Mouse (Mus musculus): ENCODE data around the gene 4921504E06Rik. TPM values are rescaled to one million over a fixed set of nuclear protein-coding genes. Genes with fewer than 3 reads are reported as not detected.
A peak's percentile ranks its signal among the peaks of the same experiment; 100 is the strongest.

Gene 4921504E06Rik
- total and polyA plus RNA-seq, 3 experiments: not detected

GRCm38 (mm10) chr2:19429031-19429430 lies 124.7 kb downstream of the 4921504E06Rik start:
- Histone ChIP-seq H3K27me3 (ENCODE audit: control insufficient read depth in 1 of 2, insufficient read depth in 2 of 2, low read length in 2 of 2) (no peaks in the 10 kb centered on the region; a peak in 1 of 4 replicates), H3K9ac (ENCODE audit: control insufficient read depth, low read depth, low read length, poor library complexity, severe bottlenecking) (no peak overlapping the region), H3K27ac (ENCODE audit: control insufficient read depth, low read depth, low read length) (no peak overlapping the region), H3K9me3 (replicated peaks; ENCODE audit: insufficient read depth, low read length) (no peaks in the 10 kb centered on the region), H3K79me2 (ENCODE audit: control insufficient read depth, insufficient read depth, low read length, poor library complexity) (no peaks in the 10 kb centered on the region), H3K36me3 (ENCODE audit: control insufficient read depth in 1 of 2, insufficient read depth in 2 of 2, low read length in 2 of 2) (no peaks in the 10 kb centered on the region), H3K4me1 (ENCODE audit: control insufficient read depth in 1 of 2, insufficient read depth in 2 of 2, low read length in 2 of 2) (no peaks in the 10 kb centered on the region), H3K4me3 (ENCODE audit: control insufficient read depth in 1 of 2, insufficient read depth in 1 of 2, low read depth in 2 of 2, low read length in 2 of 2) (no peak overlapping the region)
- TF ChIP-seq TBP (IDR thresholded peaks at IDR 0.05; ENCODE audit: low read depth, low read length) (no peak), ZKSCAN1 (IDR thresholded peaks at IDR 0.05; ENCODE audit: low read depth, low read length) (no peak), EP300 (IDR thresholded peaks at IDR 0.05; ENCODE audit: low read depth in 1 of 2, low read length in 2 of 2) (no peak), MAZ (IDR thresholded peaks at IDR 0.05; ENCODE audit: low read depth, low read length) (no peak), RCOR1 (IDR thresholded peaks at IDR 0.05; ENCODE audit: low read depth, low read length) (no peak), RAD21 (IDR thresholded peaks at IDR 0.05; ENCODE audit: low read depth, low read length) (no peak), USF2 (IDR thresholded peaks at IDR 0.05; ENCODE audit: borderline replicate concordance in 1 of 2, insufficient read depth in 1 of 2, low read depth in 1 of 2, low read length in 2 of 2) (no peak), CTCF (IDR thresholded peaks at IDR 0.05 in 2 of 3, conservative IDR thresholded peaks at IDR 0.05 in 1 of 3; ENCODE audit: control insufficient read depth in 1 of 3, insufficient read depth in 1 of 3, low read depth in 2 of 3, low read length in 3 of 3, poor library complexity in 1 of 3, severe bottlenecking in 1 of 3) (no peak)
- peak; percentile 65 for DNase-seq (ENCODE audit: low read depth, low spot score)

- Histone ChIP-seq H3K27ac (ENCODE audit: control insufficient read depth, low read depth, low read length) (no peak overlapping the region), H3K4me3 (ENCODE audit: control insufficient read depth in 1 of 2, insufficient read depth in 1 of 2, low read depth in 2 of 2, low read length in 2 of 2) (no peak overlapping the region), H3K79me2 (ENCODE audit: control insufficient read depth, insufficient read depth, low read length, poor library complexity) (no peaks in the 10 kb centered on the region), H3K9ac (ENCODE audit: control insufficient read depth, low read depth, low read length, poor library complexity, severe bottlenecking) (no peak overlapping the region), H3K36me3 (ENCODE audit: control insufficient read depth in 1 of 2, insufficient read depth in 2 of 2, low read length in 2 of 2) (no peaks in the 10 kb centered on the region), H3K4me1 (ENCODE audit: control insufficient read depth in 1 of 2, insufficient read depth in 2 of 2, low read length in 2 of 2) (no peaks in the 10 kb centered on the region), H3K9me3 (replicated peaks; ENCODE audit: insufficient read depth, low read length) (no peaks in the 10 kb centered on the region), H3K27me3 (ENCODE audit: control insufficient read depth in 1 of 2, insufficient read depth in 2 of 2, low read length in 2 of 2) (no peaks in the 10 kb centered on the region; a peak in 2 of 4 replicates)
- TF ChIP-seq GATA1 (IDR thresholded peaks at IDR 0.05; ENCODE audit: low read depth, low read length) (no peak), USF1 (IDR thresholded peaks at IDR 0.05; ENCODE audit: low read depth, low read length) (no peak), TBP (IDR thresholded peaks at IDR 0.05; ENCODE audit: low read depth, low read length) (no peak), RAD21 (IDR thresholded peaks at IDR 0.05; ENCODE audit: low read depth, low read length) (no peak), CTCF (IDR thresholded peaks at IDR 0.05 in 2 of 3, conservative IDR thresholded peaks at IDR 0.05 in 1 of 3; ENCODE audit: control insufficient read depth in 1 of 3, insufficient read depth in 1 of 3, low read depth in 2 of 3, low read length in 3 of 3, poor library complexity in 1 of 3, severe bottlenecking in 1 of 3) (no peak), NELFE (IDR thresholded peaks at IDR 0.05; ENCODE audit: low read depth, low read length) (no peak), GABPA (IDR thresholded peaks at IDR 0.05; ENCODE audit: low read depth, low read length) (no peak), MYC (IDR thresholded peaks at IDR 0.05; ENCODE audit: low read depth, low read length) (no peak), TAL1 (IDR thresholded peaks at IDR 0.05; ENCODE audit: low read length) (no peak), MEF2A (IDR thresholded peaks at IDR 0.05; ENCODE audit: extremely low read depth, insufficient replicate concordance, low read depth, low read length, poor library complexity, severe bottlenecking) (no peak), BHLHE40 (IDR thresholded peaks at IDR 0.05; ENCODE audit: borderline replicate concordance, low read depth, low read length) (no peak), ZNF384 (IDR thresholded peaks at IDR 0.05; ENCODE audit: low read depth, low read length) (no peak), MXI1 (IDR thresholded peaks at IDR 0.05; ENCODE audit: low read depth, low read length) (no peak), EP300 (IDR thresholded peaks at IDR 0.05; ENCODE audit: low read depth in 1 of 2, low read length in 2 of 2) (no peak), SIN3A (IDR thresholded peaks at IDR 0.05; ENCODE audit: low read length) (no peak), CHD1 (IDR thresholded peaks at IDR 0.05; ENCODE audit: low read depth, low read length) (no peak), KAT2A (conservative IDR thresholded peaks at IDR 0.05; ENCODE audit: low read depth, low read length) (no peak), MAZ (IDR thresholded peaks at IDR 0.05; ENCODE audit: low read depth, low read length) (no peak), UBTF (IDR thresholded peaks at IDR 0.05; ENCODE audit: borderline replicate concordance, insufficient read depth, low read depth, low read length) (no peak)
- DNase-seq (ENCODE audit: low read depth, low spot score): no peak
Measured at GRCm38 (mm10) chr2:19423086-19423485, 130.6 kb downstream of the 4921504E06Rik start.

Measured in MEL (cell line).